Mouse (Mus musculus) lung, embryonic 15.5 days (tissue): ENCODE data around the gene Gm49387. TPM values are rescaled to one million over a fixed set of nuclear protein-coding genes. Genes with fewer than 3 reads are reported as not detected.

Source experiments
- ATAC-seq: fragments of 200-750 bp; cut with Nextera tagmentation; 2 replicates; pipeline ENCODE4 v1.8.0; 2017; ENCODE audit warnings: moderate number of reproducible peaks, borderline replicate concordance; ENCODE audit not compliant: low FRiP score, low TSS enrichment; ENCODE audit errors: extremely low read depth
- H3K27ac ChIP-seq: fragments of 300-500 bp; sonication (generic); 2 replicates; pipeline ENCODE4 v1.5.1; 2015; ENCODE audit warnings: moderate library complexity, mild to moderate bottlenecking, inconsistent platforms
- H3K27me3 ChIP-seq: fragments of 300-500 bp; sonication (generic); 2 replicates; pipeline ENCODE4 v1.6.1; 2015; ENCODE audit warnings: inconsistent platforms
- H3K36me3 ChIP-seq: fragments of 300-500 bp; sonication (generic); 2 replicates; pipeline ENCODE4 v1.6.1; 2015; ENCODE audit warnings: inconsistent platforms
- H3K4me1 ChIP-seq: fragments of 300-500 bp; sonication (generic); 2 replicates; pipeline ENCODE4 v1.6.1; 2015; ENCODE audit warnings: inconsistent platforms
- H3K4me2 ChIP-seq: fragments of 300-500 bp; sonication (generic); 2 replicates; pipeline ENCODE4 v1.6.1; 2015; ENCODE audit warnings: inconsistent platforms, mild to moderate bottlenecking, moderate library complexity
- H3K4me3 ChIP-seq: fragments of 300-500 bp; sonication (generic); 2 replicates; pipeline ENCODE4 v1.5.1; 2015; ENCODE audit warnings: mild to moderate bottlenecking, inconsistent platforms
- H3K9ac ChIP-seq: fragments of 300-500 bp; sonication (generic); 2 replicates; pipeline ENCODE4 v1.6.1; 2015; ENCODE audit warnings: inconsistent platforms
- H3K9me3 ChIP-seq: fragments of 300-500 bp; sonication (generic); 2 replicates; pipeline ENCODE4 v1.6.1; 2016; ENCODE audit warnings: inconsistent platforms
- WGBS: fragments of 180-500 bp; shearing (Covaris S2); methylation state at CpG from one replicate; pipeline ENCODE4 v1.1.7; 2015; 5-methylcytosine and 5-hydroxymethylcytosine counted together
- polyA plus RNA-seq: library from polyadenylated mRNA; unstranded; fragments of >200 nt; fragmentation: Nextera tagmentation; extraction: Ambion mirVana; gene quantifications from 2 replicates; pipeline ENCODE4 v1.2.1, GENCODE M21; 2015

Gene Gm49387
- 2.5 and 2.8 TPM in 2 replicates for polyA plus RNA-seq

GRCm38 (mm10) chr14:31640346-31640889 lies at the start of gene Gm49387:
Gm49387 (minus strand) TSS chr14:31640878.
- Histone ChIP-seq H3K27ac (peak within 1 kb of the TSS; percentile 89), H3K4me2 (peak within 1 kb of the TSS; percentile 97), H3K36me3 (no peaks in the 10 kb centered on the region), H3K9me3 (no peaks in the 10 kb centered on the region), H3K27me3 (no peaks in the 10 kb centered on the region), H3K4me1 (peaks cover 14% of the 10 kb centered on the region), H3K9ac (peak within 1 kb of the TSS; percentile 68), H3K4me3 (peak within 1 kb of the TSS; percentile 91)
- peak; percentile 51; the same call in 1 of the 2 replicates for ATAC-seq
- WGBS: 3% methylated on average over 26 of the region's 26 CpGs

DNA sequence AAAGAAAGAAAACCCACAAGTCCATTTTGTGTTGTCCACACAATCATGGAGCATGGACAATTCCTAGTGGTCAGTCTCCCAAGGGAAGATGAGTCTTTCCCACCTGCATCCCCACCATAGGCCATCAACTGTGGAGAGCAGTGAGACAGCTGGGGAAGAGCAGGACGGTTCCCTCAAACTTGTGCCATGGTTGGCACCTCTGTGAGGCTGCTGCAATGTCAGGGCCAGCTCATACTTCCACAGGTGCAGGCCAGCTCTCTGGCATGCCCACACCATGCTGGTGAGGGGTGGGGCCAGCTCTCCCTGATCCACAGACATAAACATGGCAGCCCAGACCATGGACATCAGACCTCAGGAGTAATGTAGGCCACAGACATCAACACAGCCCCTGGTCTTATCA lies 45.6 kb upstream of the Gm49387 start:
- WGBS: 95% methylated on average over 1 of the region's 1 CpGs
- Histone ChIP-seq H3K4me3 (no peak overlapping the region), H3K27me3 (no peaks in the 10 kb centered on the region), H3K27ac (no peak overlapping the region), H3K9me3 (no peaks in the 10 kb centered on the region), H3K4me1 (peaks cover 13% of the 10 kb centered on the region), H3K9ac (no peak overlapping the region), H3K36me3 (no peaks in the 10 kb centered on the region), H3K4me2 (no peak overlapping the region)
- ATAC-seq: no peak

- no peak overlapping the region for H3K4me2 ChIP-seq
- WGBS: 88% methylated on average over 10 of the region's 10 CpGs
- H3K36me3 ChIP-seq: no peaks in the 10 kb centered on the region
- H3K27me3 ChIP-seq: no peaks in the 10 kb centered on the region
- H3K27ac ChIP-seq: 0 out of 2 replicates have a peak overlapping the region, but pooled peaks have one; percentile 15
- no peaks in the 10 kb centered on the region for H3K9me3 ChIP-seq
- H3K4me1 ChIP-seq: peaks cover 17% of the 10 kb centered on the region
- H3K4me3 ChIP-seq: no peak overlapping the region
- ATAC-seq: no peak
- H3K9ac ChIP-seq: no peak overlapping the region
These were observed 45.0 kb upstream of the Gm49387 start for GRCm38 (mm10) chr14:31685680-31686079.

DNA sequence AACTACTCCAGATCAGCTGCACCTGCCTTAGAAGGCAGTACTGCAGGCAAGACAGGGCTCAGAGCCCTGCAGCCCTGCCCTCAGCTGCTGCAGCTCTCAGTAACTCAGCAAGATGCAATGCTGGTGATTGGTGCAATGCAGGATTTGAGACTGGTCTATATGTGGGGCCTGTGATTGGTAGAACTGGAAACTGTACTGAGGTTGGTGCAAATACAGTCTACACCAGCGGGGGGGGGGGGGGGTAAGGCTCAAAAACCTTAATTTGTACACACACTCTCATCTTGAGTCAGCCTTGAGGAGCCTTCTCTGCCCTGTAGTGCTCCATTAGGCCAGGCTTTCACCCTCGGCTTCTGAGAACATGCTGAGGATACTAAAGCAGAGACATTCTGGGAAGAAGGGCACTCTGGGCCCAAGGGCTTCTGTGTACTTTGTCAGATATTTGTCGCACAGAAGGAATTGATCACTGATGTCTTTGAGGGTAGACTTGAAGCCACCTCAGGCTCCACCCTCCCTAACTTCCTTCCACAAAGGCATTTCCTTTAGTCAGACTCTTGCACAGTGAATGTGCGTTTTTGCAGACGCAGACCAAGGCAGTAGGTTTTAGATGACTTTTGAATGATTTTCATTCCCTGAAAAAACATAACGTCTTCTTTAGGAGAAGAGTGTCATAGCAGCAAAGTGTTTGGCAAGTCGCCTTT lies 43.8 kb upstream of the Gm49387 start:
- no peaks in the 10 kb centered on the region for H3K9me3 ChIP-seq
- no peak overlapping the region for H3K27ac ChIP-seq
- no peak overlapping the region for H3K4me2 ChIP-seq
- no peak overlapping the region for H3K4me3 ChIP-seq
- WGBS: 51% methylated on average over 7 of the region's 7 CpGs
- no peak for ATAC-seq
- H3K4me1 ChIP-seq: peaks cover 17% of the 10 kb centered on the region
- H3K36me3 ChIP-seq: no peaks in the 10 kb centered on the region
- H3K9ac ChIP-seq: no peak overlapping the region
- no peaks in the 10 kb centered on the region for H3K27me3 ChIP-seq

DNA sequence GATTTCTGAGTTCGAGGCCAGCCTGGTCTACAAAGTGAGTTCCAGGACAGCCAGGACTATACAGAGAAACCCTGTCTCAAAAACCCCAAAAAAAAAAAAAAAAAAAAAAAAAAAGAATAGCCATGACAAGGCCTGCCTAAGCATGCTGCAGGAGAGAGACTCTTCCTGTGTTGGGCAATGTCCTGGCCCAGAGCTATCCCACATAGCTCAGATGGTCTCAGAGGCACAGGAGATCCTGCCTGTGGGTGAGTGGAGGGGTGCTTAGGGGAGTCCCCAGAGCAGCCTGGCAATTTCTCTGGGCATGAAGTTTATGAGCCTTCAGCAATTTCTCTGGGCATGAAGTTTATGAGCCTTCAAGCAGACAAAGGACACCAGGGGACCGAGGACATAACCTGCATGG lies 42.9 kb upstream of the Gm49387 start:
- H3K9ac ChIP-seq: no peak overlapping the region
- no peaks in the 10 kb centered on the region for H3K36me3 ChIP-seq
- no peaks in the 10 kb centered on the region for H3K27me3 ChIP-seq
- no peak overlapping the region for H3K4me3 ChIP-seq
- WGBS: 86% methylated on average over 2 of the region's 2 CpGs
- H3K9me3 ChIP-seq: no peaks in the 10 kb centered on the region
- no peak for ATAC-seq
- peaks cover 17% of the 10 kb centered on the region for H3K4me1 ChIP-seq
- no peak overlapping the region for H3K27ac ChIP-seq
- H3K4me2 ChIP-seq: no peak overlapping the region

DNA sequence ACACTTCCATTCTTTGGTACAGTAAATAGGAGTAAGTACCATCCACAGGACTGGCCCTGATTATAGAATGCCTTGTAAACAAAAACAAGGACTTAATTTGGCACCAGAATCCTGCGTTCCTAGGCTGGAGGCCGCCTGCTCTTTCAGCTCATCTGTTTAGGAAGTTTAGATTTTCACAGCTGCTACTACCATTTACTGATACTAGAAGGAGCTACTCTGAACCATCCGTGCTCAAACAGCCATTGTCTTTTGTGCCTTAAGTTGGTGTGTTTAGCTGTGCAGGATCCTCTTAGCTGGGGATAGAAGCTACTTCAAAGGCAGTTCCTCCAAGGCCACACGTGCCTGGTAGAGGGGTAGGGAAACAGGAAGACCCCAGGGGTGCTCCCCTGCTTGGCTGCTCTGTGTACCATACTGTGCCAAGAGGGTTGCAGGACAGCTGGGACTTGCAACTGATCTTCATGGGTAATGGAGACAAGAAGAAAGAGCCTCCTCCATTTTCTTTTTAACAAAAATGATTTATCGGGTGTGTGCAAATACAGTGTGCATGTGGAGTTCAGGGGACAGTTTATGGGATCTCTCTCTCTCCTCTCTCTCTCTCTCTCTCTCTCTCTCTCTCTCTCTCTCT lies 41.4 kb upstream of the Gm49387 start:
- H3K4me3 ChIP-seq: no peak overlapping the region
- WGBS: 24% methylated on average over 5 of the region's 5 CpGs
- H3K9me3 ChIP-seq: no peaks in the 10 kb centered on the region
- H3K9ac ChIP-seq: no peak overlapping the region
- peak overlapping the region; percentile 74 for H3K27ac ChIP-seq
- no peak overlapping the region for H3K4me2 ChIP-seq
- peaks cover 17% of the 10 kb centered on the region for H3K4me1 ChIP-seq
- H3K36me3 ChIP-seq: no peaks in the 10 kb centered on the region
- ATAC-seq: peak; percentile 76
- no peaks in the 10 kb centered on the region for H3K27me3 ChIP-seq

DNA sequence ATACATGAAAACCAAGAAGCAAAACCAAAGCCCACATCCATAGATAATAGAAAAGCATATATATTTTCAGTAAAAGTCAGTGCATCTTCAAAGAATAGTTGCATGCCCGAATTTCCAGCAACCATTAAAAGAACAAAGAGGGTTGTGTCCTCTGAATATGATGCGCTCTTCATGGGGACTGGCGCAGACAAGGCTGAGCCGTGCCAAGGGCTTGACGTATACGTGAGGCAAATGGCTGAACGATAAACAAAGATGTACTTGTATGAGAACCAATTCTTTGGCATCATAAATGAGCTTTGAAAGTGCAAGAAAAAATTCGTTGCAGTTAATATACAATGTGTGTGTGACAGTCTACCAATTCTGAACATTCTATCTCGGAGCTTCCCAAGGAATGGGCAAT lies 40.6 kb upstream of the Gm49387 start:
- H3K4me2 ChIP-seq: no peak overlapping the region
- H3K27me3 ChIP-seq: no peaks in the 10 kb centered on the region
- H3K4me3 ChIP-seq: no peak overlapping the region
- no peaks in the 10 kb centered on the region for H3K36me3 ChIP-seq
- no peaks in the 10 kb centered on the region for H3K9me3 ChIP-seq
- H3K27ac ChIP-seq: peak overlapping the region; percentile 74
- 64% methylated on average over 9 of the region's 9 CpGs for WGBS
- no peak overlapping the region for H3K9ac ChIP-seq
- peak; percentile 60; the same call in 1 of the 2 replicates for ATAC-seq
- H3K4me1 ChIP-seq: peaks cover 17% of the 10 kb centered on the region

- H3K27ac ChIP-seq: 0 out of 2 replicates have a peak overlapping the region, but pooled peaks have one; percentile 74
- no peak overlapping the region for H3K4me2 ChIP-seq
- H3K36me3 ChIP-seq: no peaks in the 10 kb centered on the region
- no peak overlapping the region for H3K9ac ChIP-seq
- no peak for ATAC-seq
- H3K9me3 ChIP-seq: no peaks in the 10 kb centered on the region
- no peaks in the 10 kb centered on the region for H3K27me3 ChIP-seq
- WGBS: 96% methylated on average over 3 of the region's 3 CpGs
- H3K4me1 ChIP-seq: peaks cover 17% of the 10 kb centered on the region
- no peak overlapping the region for H3K4me3 ChIP-seq
These were observed 40.0 kb upstream of the Gm49387 start for GRCm38 (mm10) chr14:31680656-31681055.

- 61% methylated on average over 10 of the region's 10 CpGs for WGBS
- Histone ChIP-seq H3K9me3 (no peaks in the 10 kb centered on the region), H3K4me3 (no peak overlapping the region), H3K4me1 (peaks cover 11% of the 10 kb centered on the region), H3K27me3 (no peaks in the 10 kb centered on the region), H3K27ac (no peak overlapping the region), H3K36me3 (peaks cover 9% of the 10 kb centered on the region), H3K4me2 (no peak overlapping the region), H3K9ac (no peak overlapping the region)
- no peak for ATAC-seq
These were observed 31.1 kb upstream of the Gm49387 start for GRCm38 (mm10) chr14:31671635-31672320.

GRCm38 (mm10) chr14:31669642-31670490 lies 29.2 kb upstream of the Gm49387 start:
- Histone ChIP-seq H3K27me3 (no peaks in the 10 kb centered on the region), H3K9ac (no peak overlapping the region), H3K36me3 (peaks cover 10% of the 10 kb centered on the region), H3K4me2 (peak overlapping the region; percentile 21; the same call in 1 of the 2 replicates), H3K27ac (peak overlapping the region; percentile 78), H3K9me3 (no peaks in the 10 kb centered on the region), H3K4me3 (no peak overlapping the region), H3K4me1 (peaks cover 20% of the 10 kb centered on the region)
- ATAC-seq: peak; percentile 44; the same call in 1 of the 2 replicates
- 71% methylated on average over 15 of the region's 15 CpGs for WGBS

DNA sequence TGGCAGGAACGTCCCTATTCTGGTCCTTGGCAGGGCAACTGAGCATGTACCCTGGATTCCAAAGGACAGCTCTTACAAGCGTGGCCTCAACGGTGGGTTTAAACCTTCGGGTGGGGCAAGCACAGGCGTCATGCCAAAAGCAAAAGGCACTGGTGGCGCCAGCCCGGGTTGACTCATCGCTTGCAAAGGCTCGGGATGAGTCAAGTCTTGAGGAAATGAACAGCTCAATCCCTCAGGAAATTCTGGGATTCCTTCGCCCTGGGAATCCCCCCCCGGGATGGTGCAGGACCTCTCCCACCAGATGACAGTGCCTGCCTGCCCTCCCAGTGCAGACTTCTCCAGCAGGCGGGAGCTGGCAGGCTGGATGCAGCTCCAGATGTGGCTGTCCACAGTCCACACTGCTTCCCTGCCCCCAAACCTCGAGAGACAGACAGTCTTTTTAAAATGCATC lies 28.5 kb upstream of the Gm49387 start:
- WGBS: 55% methylated on average over 13 of the region's 13 CpGs
- no peak overlapping the region for H3K4me3 ChIP-seq
- H3K27me3 ChIP-seq: no peaks in the 10 kb centered on the region
- no peak for ATAC-seq
- H3K4me1 ChIP-seq: peaks cover 27% of the 10 kb centered on the region
- H3K9me3 ChIP-seq: no peaks in the 10 kb centered on the region
- peak overlapping the region; percentile 78 for H3K27ac ChIP-seq
- peak overlapping the region; percentile 21; the same call in 1 of the 2 replicates for H3K4me2 ChIP-seq
- peaks cover 10% of the 10 kb centered on the region for H3K36me3 ChIP-seq
- no peak overlapping the region for H3K9ac ChIP-seq
